Mouse (Mus musculus): Measurements from ENCODE around the gene Ap3d1. TPM values are rescaled to one million over a fixed set of nuclear protein-coding genes. Genes with fewer than 3 reads are reported as not detected.
A peak's percentile ranks its signal among the peaks of the same experiment; 100 is the strongest.

Gene Ap3d1
- total RNA-seq, 1 experiment from 2014 or later = 65.5 TPM

GRCm38 (mm10) chr10:80760596-80761524 is 18.8 kb upstream of the Ap3d1 start:
- no peak for ATAC-seq (replicated peaks; ENCODE audit: insufficient number of reproducible peaks, low FRiP score, low TSS enrichment, poor library complexity, severe bottlenecking)

- no peak for ATAC-seq (replicated peaks; ENCODE audit: insufficient number of reproducible peaks, low FRiP score, low TSS enrichment, poor library complexity, severe bottlenecking)
These were observed 16.6 kb upstream of the Ap3d1 start for GRCm38 (mm10) chr10:80758651-80759050.

- 0 out of 2 replicates have a peak, but pooled peaks have one; percentile 24 for ATAC-seq (replicated peaks; ENCODE audit: insufficient number of reproducible peaks, low FRiP score, low TSS enrichment, poor library complexity, severe bottlenecking)
These were observed 15.7 kb upstream of the Ap3d1 start for GRCm38 (mm10) chr10:80757717-80758116.

GRCm38 (mm10) chr10:80756967-80757366 is 14.9 kb upstream of the Ap3d1 start:
- ATAC-seq (replicated peaks; ENCODE audit: insufficient number of reproducible peaks, low FRiP score, low TSS enrichment, poor library complexity, severe bottlenecking) = no peak

- ATAC-seq (replicated peaks; ENCODE audit: insufficient number of reproducible peaks, low FRiP score, low TSS enrichment, poor library complexity, severe bottlenecking) = no peak
These were observed 14.4 kb upstream of the Ap3d1 start for GRCm38 (mm10) chr10:80756509-80756908.

- ATAC-seq (replicated peaks; ENCODE audit: insufficient number of reproducible peaks, low FRiP score, low TSS enrichment, poor library complexity, severe bottlenecking) = no peak
These were observed 14.0 kb upstream of the Ap3d1 start for GRCm38 (mm10) chr10:80756099-80756498.

- ATAC-seq (replicated peaks; ENCODE audit: insufficient number of reproducible peaks, low FRiP score, low TSS enrichment, poor library complexity, severe bottlenecking) = no peak
These were observed 13.4 kb upstream of the Ap3d1 start for GRCm38 (mm10) chr10:80755291-80756015.

GRCm38 (mm10) chr10:80754594-80755290 is 12.7 kb upstream of the Ap3d1 start, which contains the start of gene Dot1l:
Gene Dot1l (plus strand): TSS chr10:80755206.
- peak; percentile 78 for ATAC-seq (replicated peaks; ENCODE audit: insufficient number of reproducible peaks, low FRiP score, low TSS enrichment, poor library complexity, severe bottlenecking)

GRCm38 (mm10) chr10:80752079-80752625 is 10.1 kb upstream of the Ap3d1 start:
- ATAC-seq (replicated peaks; ENCODE audit: insufficient number of reproducible peaks, low FRiP score, low TSS enrichment, poor library complexity, severe bottlenecking) = no peak

GRCm38 (mm10) chr10:80751188-80751832 is 9.2 kb upstream of the Ap3d1 start:
- peak; percentile 84 for ATAC-seq (replicated peaks; ENCODE audit: insufficient number of reproducible peaks, low FRiP score, low TSS enrichment, poor library complexity, severe bottlenecking)

- no peak for ATAC-seq (replicated peaks; ENCODE audit: insufficient number of reproducible peaks, low FRiP score, low TSS enrichment, poor library complexity, severe bottlenecking)
These were observed 6.5 kb upstream of the Ap3d1 start for GRCm38 (mm10) chr10:80748609-80749008.

- ATAC-seq (replicated peaks; ENCODE audit: insufficient number of reproducible peaks, low FRiP score, low TSS enrichment, poor library complexity, severe bottlenecking) = peak; percentile 70; the same call in 1 of the 2 replicates
These were observed 5.3 kb upstream of the Ap3d1 start for GRCm38 (mm10) chr10:80747410-80747809.

GRCm38 (mm10) chr10:80744262-80744661 is 2.2 kb upstream of the Ap3d1 start:
- ATAC-seq (replicated peaks; ENCODE audit: insufficient number of reproducible peaks, low FRiP score, low TSS enrichment, poor library complexity, severe bottlenecking) = 0 out of 2 replicates have a peak, but pooled peaks have one; percentile 14

- ATAC-seq (replicated peaks; ENCODE audit: insufficient number of reproducible peaks, low FRiP score, low TSS enrichment, poor library complexity, severe bottlenecking) = no peak
These were observed 357 bp downstream of the Ap3d1 start for GRCm38 (mm10) chr10:80741634-80742179.

- ATAC-seq (replicated peaks; ENCODE audit: insufficient number of reproducible peaks, low FRiP score, low TSS enrichment, poor library complexity, severe bottlenecking) = no peak
These were observed 918 bp downstream of the Ap3d1 start for GRCm38 (mm10) chr10:80741146-80741545.

- no peak for ATAC-seq (replicated peaks; ENCODE audit: insufficient number of reproducible peaks, low FRiP score, low TSS enrichment, poor library complexity, severe bottlenecking)
These were observed 3.4 kb downstream of the Ap3d1 start for GRCm38 (mm10) chr10:80738657-80739056.

GRCm38 (mm10) chr10:80736731-80737130 is 5.3 kb downstream of the Ap3d1 start:
- no peak for ATAC-seq (replicated peaks; ENCODE audit: insufficient number of reproducible peaks, low FRiP score, low TSS enrichment, poor library complexity, severe bottlenecking)

- 0 out of 2 replicates have a peak, but pooled peaks have one; percentile 4 for ATAC-seq (replicated peaks; ENCODE audit: insufficient number of reproducible peaks, low FRiP score, low TSS enrichment, poor library complexity, severe bottlenecking)
These were observed 9.4 kb downstream of the Ap3d1 start for GRCm38 (mm10) chr10:80732611-80733101.

All from monocyte, adult 5-6 weeks (primary cell).